Mouse (Mus musculus): ENCODE measurements around the gene Crlf1.

GRCm38 (mm10) chr8:70513441-70513840 is 20.5 kb downstream of the Crlf1 start:
- TF ChIP-seq MYOG (IDR thresholded peaks at IDR 0.05; ENCODE audit: control insufficient read depth, extremely low read depth, insufficient read length) (no peak), CTCF (IDR thresholded peaks at IDR 0.05; ENCODE audit: control insufficient read depth, insufficient read depth, insufficient read length) (no peak), USF1 (IDR thresholded peaks at IDR 0.05; ENCODE audit: low read depth) (no peak), MYOD1 (IDR thresholded peaks at IDR 0.05; ENCODE audit: control insufficient read depth, insufficient read length, low read depth) (no peak)

Measured in C2C12 (cell line).